Mouse (Mus musculus) stomach, embryonic 14.5 days (tissue): ENCODE results near the gene Cpt1b. TPM values are rescaled to one million over a fixed set of nuclear protein-coding genes. Genes with fewer than 3 reads are reported as not detected.
A peak's percentile ranks its signal among the peaks of the same experiment; 100 is the strongest.

Experiments used
- ATAC-seq: fragments of 200-750 bp; cut with Nextera tagmentation; 2 replicates; pipeline ENCODE4 v1.8.0; 2017; ENCODE audit warnings: low read depth, moderate TSS enrichment; ENCODE audit not compliant: insufficient number of reproducible peaks, insufficient read depth, low FRiP score
- H3K27ac ChIP-seq: fragments of 300-500 bp; sonication (generic); 2 replicates; pipeline ENCODE4 v1.5.1; 2014; ENCODE audit warnings: mild to moderate bottlenecking, low read length, moderate library complexity, mixed read lengths
- H3K27me3 ChIP-seq: fragments of 300-500 bp; sonication (generic); 2 replicates; pipeline ENCODE4 v1.6.1; 2014; ENCODE audit warnings: low read length, control low read depth, mixed read lengths; ENCODE audit not compliant: control insufficient read depth, insufficient read depth
- H3K36me3 ChIP-seq: fragments of 300-500 bp; sonication (generic); 2 replicates; pipeline ENCODE4 v1.6.1; 2014; ENCODE audit warnings: mild to moderate bottlenecking, control low read depth, low read length, moderate library complexity, mixed read lengths; ENCODE audit not compliant: control insufficient read depth, insufficient read depth
- H3K4me1 ChIP-seq: fragments of 300-500 bp; sonication (generic); 2 replicates; pipeline ENCODE4 v1.6.1; 2014; ENCODE audit warnings: low read length, control low read depth, mixed read lengths; ENCODE audit not compliant: control insufficient read depth, insufficient read depth
- H3K4me2 ChIP-seq: fragments of 300-500 bp; sonication (generic); replicated peaks from 2 replicates; pipeline ENCODE4 v1.6.1; 2014; ENCODE audit warnings: low read depth, low read length, control low read depth
- H3K4me3 ChIP-seq: fragments of 300-500 bp; sonication (generic); 2 replicates; pipeline ENCODE4 v1.5.1; 2014; ENCODE audit warnings: low read depth, low read length, control low read depth
- H3K9ac ChIP-seq: fragments of 300-500 bp; sonication (generic); replicated peaks from 2 replicates; pipeline ENCODE4 v1.6.1; 2014; ENCODE audit warnings: low read depth, mild to moderate bottlenecking, control low read depth, low read length, moderate library complexity, mixed read lengths
- H3K9me3 ChIP-seq: fragments of 300-500 bp; sonication (generic); 2 replicates; pipeline ENCODE4 v1.6.1; 2016; ENCODE audit warnings: low read depth, low read length, control low read depth; ENCODE audit not compliant: control insufficient read depth
- WGBS: fragments of 180-500 bp; shearing (Covaris S2); extraction: QIAGEN DNeasy Blood & Tissue Kit; methylation state at CpG from one replicate; pipeline ENCODE4 v1.1.7; 2014; 5-methylcytosine and 5-hydroxymethylcytosine counted together
- polyA plus RNA-seq: library from polyadenylated mRNA; unstranded; fragments of >200 nt; fragmentation: Nextera tagmentation; extraction: Ambion mirVana; gene quantifications from 2 replicates; pipeline ENCODE4 v1.2.1, GENCODE M21; 2014

The Cpt1b gene
- polyA plus RNA-seq, 1 experiment from 2014 or later: 0.46 TPM

DNA sequence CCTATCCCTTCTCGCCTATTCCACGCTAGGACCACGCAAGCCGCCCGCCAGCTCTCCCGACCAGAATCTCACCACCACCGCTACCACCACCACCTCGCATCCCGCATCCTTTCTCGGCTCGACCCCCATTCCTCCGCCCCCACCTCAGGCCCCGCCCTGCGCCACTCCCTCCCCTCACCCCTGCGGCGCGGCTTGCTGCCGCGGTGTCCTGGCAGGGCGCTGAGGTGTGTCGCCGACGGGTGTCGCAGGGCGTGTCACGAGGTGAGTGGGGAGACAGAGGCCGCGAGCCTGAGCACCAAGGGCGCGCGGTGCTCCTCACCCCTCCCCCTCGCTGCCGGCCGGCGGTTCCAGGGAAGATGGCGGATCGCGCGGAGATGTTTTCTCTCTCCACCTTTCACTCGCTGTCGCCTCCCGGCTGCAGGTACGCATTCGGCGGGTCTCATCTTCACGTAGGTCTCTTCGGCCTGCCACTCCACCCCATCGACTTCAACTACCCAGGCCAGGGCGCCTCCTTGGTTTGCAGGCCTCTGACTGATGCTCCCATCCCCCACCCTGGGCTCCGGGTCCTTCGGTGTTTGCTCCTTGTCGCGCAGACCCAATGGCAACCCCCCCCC, 28.3 kb upstream of the Cpt1b start, which contains the start of gene Mapk8ip2:
Gene Mapk8ip2 (plus strand): TSS at position 49 of the 614 bp plus-strand sequence.
- no peaks in the 10 kb centered on the region for H3K36me3 ChIP-seq
- peak within 1 kb of the TSS; percentile 92 for H3K4me2 ChIP-seq
- H3K27me3 ChIP-seq: 0 out of 2 replicates have a peak, but pooled peaks cover 4% of the 10 kb centered on the region
- H3K4me3 ChIP-seq: peak within 1 kb of the TSS; percentile 40
- peak; percentile 48; the same call in 1 of the 2 replicates for ATAC-seq
- H3K4me1 ChIP-seq: peaks cover 5% of the 10 kb centered on the region; the same call in 1 of the 2 replicates
- under 1% methylated on average over 46 of the region's 53 CpGs for WGBS
- H3K9me3 ChIP-seq: no peaks in the 10 kb centered on the region
- H3K27ac ChIP-seq: no peak within 1 kb of the TSS
- H3K9ac ChIP-seq: no peak within 1 kb of the TSS

- H3K4me2 ChIP-seq: peak overlapping the region; percentile 92
- H3K27me3 ChIP-seq: 0 out of 2 replicates have a peak, but pooled peaks cover 4% of the 10 kb centered on the region
- H3K36me3 ChIP-seq: no peaks in the 10 kb centered on the region
- no peak overlapping the region for H3K27ac ChIP-seq
- H3K4me3 ChIP-seq: peak overlapping the region; percentile 40
- peak; percentile 40; the same call in 1 of the 2 replicates for ATAC-seq
- peaks cover 5% of the 10 kb centered on the region; the same call in 1 of the 2 replicates for H3K4me1 ChIP-seq
- no peaks in the 10 kb centered on the region for H3K9me3 ChIP-seq
- no peak overlapping the region for H3K9ac ChIP-seq
- 5% methylated on average over 24 of the region's 24 CpGs for WGBS
Measured at GRCm38 (mm10) chr15:89452906-89453864, 27.5 kb upstream of the Cpt1b start.

- ATAC-seq: no peak
- no peak overlapping the region for H3K4me3 ChIP-seq
- no peaks in the 10 kb centered on the region for H3K9me3 ChIP-seq
- H3K9ac ChIP-seq: no peak overlapping the region
- H3K36me3 ChIP-seq: no peaks in the 10 kb centered on the region
- H3K4me1 ChIP-seq: no peaks in the 10 kb centered on the region
- 36% methylated on average over 8 of the region's 8 CpGs for WGBS
- H3K4me2 ChIP-seq: no peak overlapping the region
- H3K27ac ChIP-seq: no peak overlapping the region
- H3K27me3 ChIP-seq: no peaks in the 10 kb centered on the region
Measured at GRCm38 (mm10) chr15:89442486-89443070, 16.9 kb upstream of the Cpt1b start.

GRCm38 (mm10) chr15:89435878-89436277, 10.2 kb upstream of the Cpt1b start:
- ATAC-seq: no peak
- Histone ChIP-seq H3K9me3 (no peaks in the 10 kb centered on the region), H3K27me3 (no peaks in the 10 kb centered on the region), H3K27ac (no peak overlapping the region), H3K9ac (no peak overlapping the region), H3K4me2 (no peak overlapping the region), H3K36me3 (no peaks in the 10 kb centered on the region), H3K4me1 (no peaks in the 10 kb centered on the region), H3K4me3 (no peak overlapping the region)
- WGBS: 79% methylated on average over 5 of the region's 5 CpGs

DNA sequence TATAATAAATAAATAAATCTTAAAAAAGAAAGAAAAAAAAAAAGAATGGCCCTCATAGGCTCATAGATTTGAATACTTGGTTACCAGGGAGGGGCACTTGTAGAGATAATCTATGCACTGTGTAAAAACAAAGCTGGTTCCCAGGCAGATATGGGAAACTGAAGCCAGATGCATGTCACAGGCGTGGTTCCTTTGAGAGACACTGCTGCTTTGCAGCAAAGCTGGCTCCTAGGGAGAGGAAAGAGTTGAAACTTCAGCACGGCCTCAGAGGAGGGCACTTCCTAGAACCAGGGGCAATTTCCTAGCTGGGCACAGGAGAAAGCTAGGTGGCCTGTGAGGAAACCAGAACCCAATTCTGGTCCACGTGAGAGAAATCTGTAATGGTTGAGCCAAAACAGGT, 8.5 kb upstream of the Cpt1b start:
- H3K4me2 ChIP-seq: no peak overlapping the region
- H3K9ac ChIP-seq: no peak overlapping the region
- ATAC-seq: no peak
- H3K36me3 ChIP-seq: no peaks in the 10 kb centered on the region
- H3K4me3 ChIP-seq: no peak overlapping the region
- no peak overlapping the region for H3K27ac ChIP-seq
- H3K27me3 ChIP-seq: no peaks in the 10 kb centered on the region
- H3K9me3 ChIP-seq: no peaks in the 10 kb centered on the region
- no peaks in the 10 kb centered on the region for H3K4me1 ChIP-seq
- 70% methylated on average over 3 of the region's 3 CpGs for WGBS

DNA sequence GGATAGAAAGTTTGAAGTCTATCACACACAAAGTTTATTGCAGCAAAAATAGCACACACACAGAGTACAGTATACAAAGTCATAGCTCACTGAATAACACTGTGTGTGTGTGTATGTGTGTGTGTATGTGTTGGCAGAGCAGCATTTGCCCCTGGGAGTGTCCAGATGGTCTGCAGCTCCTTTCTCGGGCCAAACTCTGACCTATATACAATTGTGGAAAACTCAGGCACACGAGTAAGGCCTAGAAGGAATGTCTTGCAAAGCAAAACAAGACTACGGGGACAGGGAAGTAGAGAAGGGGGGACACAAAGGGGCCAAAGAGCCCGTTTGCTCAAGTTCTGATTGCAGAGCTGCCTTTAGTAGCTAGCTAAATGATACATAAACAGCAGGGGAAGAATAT, 7.3 kb upstream of the Cpt1b start:
- Histone ChIP-seq H3K36me3 (no peaks in the 10 kb centered on the region), H3K9me3 (no peaks in the 10 kb centered on the region), H3K27me3 (no peaks in the 10 kb centered on the region), H3K4me2 (no peak overlapping the region), H3K4me1 (no peaks in the 10 kb centered on the region), H3K9ac (no peak overlapping the region), H3K27ac (no peak overlapping the region), H3K4me3 (no peak overlapping the region)
- WGBS: 72% methylated on average over 4 of the region's 4 CpGs
- no peak for ATAC-seq

DNA sequence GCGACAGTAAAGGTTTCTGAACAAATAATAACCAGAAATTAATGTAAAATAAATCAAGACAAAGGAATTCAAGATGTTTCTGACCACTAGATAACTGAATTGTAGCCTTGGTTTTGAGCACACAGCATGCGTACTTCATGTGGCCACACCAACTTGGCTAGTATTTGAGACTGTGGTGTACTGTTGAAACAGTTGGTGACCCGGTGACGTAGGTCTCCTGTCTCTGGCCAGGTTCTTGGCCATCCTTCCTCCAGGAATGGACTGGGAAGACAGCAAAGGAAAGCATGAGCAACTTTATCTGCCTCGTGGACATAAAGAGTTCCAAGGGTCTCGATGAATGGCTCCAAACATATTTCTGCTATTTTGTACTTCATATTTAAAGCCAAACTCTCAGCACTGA, 6.1 kb upstream of the Cpt1b start:
- Histone ChIP-seq H3K9me3 (no peaks in the 10 kb centered on the region), H3K4me1 (no peaks in the 10 kb centered on the region), H3K4me2 (no peak overlapping the region), H3K27ac (no peak overlapping the region), H3K36me3 (peaks cover 9% of the 10 kb centered on the region; the same call in 1 of the 2 replicates), H3K9ac (no peak overlapping the region), H3K27me3 (no peaks in the 10 kb centered on the region), H3K4me3 (no peak overlapping the region)
- WGBS: 93% methylated on average over 6 of the region's 6 CpGs
- ATAC-seq: no peak

DNA sequence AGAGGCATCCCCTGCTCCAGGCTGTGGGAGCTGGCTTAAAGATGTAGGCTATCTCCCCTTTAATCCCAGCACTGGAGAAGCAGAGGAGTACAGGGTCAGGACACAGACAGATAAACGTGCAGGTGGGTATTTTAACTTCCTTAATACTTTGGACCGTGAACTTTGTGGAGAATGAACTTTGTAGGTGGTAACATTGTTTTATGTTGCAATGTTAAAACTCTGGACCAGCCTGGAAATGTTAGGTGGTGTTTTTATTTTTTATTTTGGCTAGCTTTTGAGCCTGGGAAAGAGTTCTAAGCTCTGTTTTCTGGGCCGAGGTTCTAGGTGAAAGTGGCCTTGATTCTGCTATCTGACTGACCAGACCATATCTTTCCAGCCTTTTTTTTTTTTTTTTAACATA, 5.6 kb upstream of the Cpt1b start:
- H3K27ac ChIP-seq: no peak overlapping the region
- H3K9ac ChIP-seq: no peak overlapping the region
- WGBS: 92% methylated on average over 3 of the region's 3 CpGs
- no peaks in the 10 kb centered on the region for H3K9me3 ChIP-seq
- no peaks in the 10 kb centered on the region for H3K4me1 ChIP-seq
- H3K4me2 ChIP-seq: no peak overlapping the region
- ATAC-seq: no peak
- H3K36me3 ChIP-seq: peaks cover 15% of the 10 kb centered on the region
- no peak overlapping the region for H3K4me3 ChIP-seq
- H3K27me3 ChIP-seq: no peaks in the 10 kb centered on the region
